Mouse (Mus musculus) midbrain, embryonic 14.5 days (tissue): ENCODE data around the gene Paqr7. TPM values are rescaled to one million over a fixed set of nuclear protein-coding genes. Genes with fewer than 3 reads are reported as not detected.
A peak's percentile ranks its signal among the peaks of the same experiment; 100 is the strongest.

Source experiments
- ATAC-seq: fragments of 200-750 bp; cut with Nextera tagmentation; 2 replicates; pipeline ENCODE4 v1.8.0; 2017; ENCODE audit warnings: moderate number of reproducible peaks, moderate library complexity; ENCODE audit not compliant: low FRiP score, low TSS enrichment
- DNase-seq: peaks from one replicate; pipeline ENCODE4 v3.0.0-alpha.2; 2015
- H3K27ac ChIP-seq: fragments of 300-500 bp; sonication (generic); replicated peaks from 2 replicates; pipeline ENCODE4 v1.5.1; 2014; ENCODE audit warnings: mild to moderate bottlenecking, low read depth, low read length, moderate library complexity
- H3K27me3 ChIP-seq: fragments of 300-500 bp; sonication (generic); 2 replicates; pipeline ENCODE4 v1.6.1; 2014; ENCODE audit warnings: low read length, control low read depth, mixed read lengths; ENCODE audit not compliant: control insufficient read depth, insufficient read depth
- H3K36me3 ChIP-seq: fragments of 300-500 bp; sonication (generic); 2 replicates; pipeline ENCODE4 v1.6.1; 2014; ENCODE audit warnings: low read length, control low read depth; ENCODE audit not compliant: control insufficient read depth, insufficient read depth
- H3K4me1 ChIP-seq: fragments of 300-500 bp; sonication (generic); 2 replicates; pipeline ENCODE4 v1.6.1; 2014; ENCODE audit warnings: mild to moderate bottlenecking, antibody characterized with exemption, low read length, control low read depth; ENCODE audit not compliant: control insufficient read depth, insufficient read depth
- H3K4me2 ChIP-seq: fragments of 300-500 bp; sonication (generic); 2 replicates; pipeline ENCODE4 v1.6.1; 2014; ENCODE audit warnings: mild to moderate bottlenecking, low read length, moderate library complexity
- H3K4me3 ChIP-seq: fragments of 300-500 bp; sonication (generic); replicated peaks from 2 replicates; pipeline ENCODE4 v1.5.1; 2014; ENCODE audit warnings: low read depth, low read length
- H3K9ac ChIP-seq: fragments of 300-500 bp; sonication (generic); replicated peaks from 2 replicates; pipeline ENCODE4 v1.6.1; 2014; ENCODE audit warnings: mild to moderate bottlenecking, low read length, moderate library complexity
- H3K9me3 ChIP-seq: fragments of 300-500 bp; sonication (generic); 2 replicates; pipeline ENCODE4 v1.6.1; 2016; ENCODE audit warnings: low read length, control low read depth, mixed read lengths; ENCODE audit not compliant: control insufficient read depth
- WGBS: fragments of 180-500 bp; shearing (Covaris S2); extraction: QIAGEN DNeasy Blood & Tissue Kit; methylation state at CpG from one replicate; pipeline ENCODE4 v1.1.7; 2014; 5-methylcytosine and 5-hydroxymethylcytosine counted together
- microRNA-seq: library from miRNA; unstranded; fragments of <30 nt; microRNA quantifications from one replicate; pipeline ENCODE4, GENCODE M21; 2016
- polyA plus RNA-seq: library from polyadenylated mRNA; unstranded; fragments of >200 nt; fragmentation: Nextera tagmentation; extraction: Ambion mirVana; gene quantifications from 2 replicates; pipeline ENCODE4 v1.2.1, GENCODE M21; 2014

The Paqr7 gene
- polyA plus RNA-seq, 1 experiment from 2014 or later = 6.6 TPM

- WGBS = 10% methylated on average over 16 of the region's 16 CpGs
- Histone ChIP-seq H3K9me3 (no peaks in the 10 kb centered on the region), H3K27ac (no peak overlapping the region), H3K27me3 (no peaks in the 10 kb centered on the region), H3K4me3 (no peak overlapping the region), H3K9ac (no peak overlapping the region), H3K36me3 (no peaks in the 10 kb centered on the region), H3K4me1 (0 out of 2 replicates have a peak, but pooled peaks cover 8% of the 10 kb centered on the region), H3K4me2 (no peak overlapping the region)
- ATAC-seq (no peak), DNase-seq (peak; percentile 55)
These were observed 61.2 kb downstream of the Paqr7 start for GRCm38 (mm10) chr4:134557626-134558249.

DNA sequence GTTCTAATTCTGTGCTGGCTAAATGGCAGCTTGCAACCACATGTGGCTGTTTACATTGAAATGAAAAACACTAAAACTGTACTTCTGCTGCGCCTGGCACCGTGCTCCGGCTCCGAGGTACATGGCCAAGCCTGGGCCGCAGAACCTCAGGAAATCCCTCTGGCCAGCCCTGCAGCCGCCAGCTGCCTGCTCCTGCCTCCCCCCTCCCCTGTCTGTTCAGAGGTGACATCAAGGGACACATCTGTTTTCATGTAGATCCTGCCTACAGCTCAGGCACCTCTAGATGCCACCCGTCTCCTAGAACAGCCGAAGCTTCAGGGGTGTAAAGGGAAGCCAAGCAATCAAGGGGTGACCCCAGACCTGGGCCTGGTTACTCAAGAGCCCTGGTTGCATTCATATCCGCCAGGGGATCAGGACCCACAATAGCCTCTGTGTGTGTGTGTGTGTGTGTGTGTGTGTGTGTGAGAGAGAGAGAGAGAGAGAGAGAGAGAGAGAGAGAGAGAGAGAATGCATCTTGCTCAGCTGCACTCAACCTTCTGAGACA, 62.1 kb downstream of the Paqr7 start:
- no peak for DNase-seq
- H3K4me3 ChIP-seq = no peak overlapping the region
- 0 out of 2 replicates have a peak, but pooled peaks cover 8% of the 10 kb centered on the region for H3K4me1 ChIP-seq
- H3K27me3 ChIP-seq = no peaks in the 10 kb centered on the region
- no peaks in the 10 kb centered on the region for H3K36me3 ChIP-seq
- H3K4me2 ChIP-seq = no peak overlapping the region
- 65% methylated on average over 9 of the region's 9 CpGs for WGBS
- no peak overlapping the region for H3K9ac ChIP-seq
- no peak for ATAC-seq
- H3K27ac ChIP-seq = no peak overlapping the region
- H3K9me3 ChIP-seq = no peaks in the 10 kb centered on the region

GRCm38 (mm10) chr4:134559154-134559553, 62.7 kb downstream of the Paqr7 start:
- WGBS = 87% methylated on average over 7 of the region's 7 CpGs
- no peak for ATAC-seq

More at GRCm38 (mm10) chr4:134559154-134559553, 62.7 kb downstream of the Paqr7 start:
- H3K36me3 ChIP-seq = 0 out of 2 replicates have a peak, but pooled peaks cover 5% of the 10 kb centered on the region
- H3K4me1 ChIP-seq = 0 out of 2 replicates have a peak, but pooled peaks cover 8% of the 10 kb centered on the region
- H3K27ac ChIP-seq = no peak overlapping the region
- H3K4me2 ChIP-seq = no peak overlapping the region
- no peak for DNase-seq
- no peaks in the 10 kb centered on the region for H3K9me3 ChIP-seq
- no peak overlapping the region for H3K9ac ChIP-seq
- no peaks in the 10 kb centered on the region for H3K27me3 ChIP-seq
- H3K4me3 ChIP-seq = no peak overlapping the region

Small RNA genes within 50 kb of the gene (microRNA-seq; reads per million reads assigned to microRNA genes)
- 1.5 reads per million, percentile 3 among the genes with 10 or more reads in this experiment for gene Gm23634

Other genes with a start within 250 kb of the Paqr7 start
- gene Gm30191, start 249.8 kb upstream of the Paqr7 start, polyA plus RNA-seq = 0.49 TPM in 1 of 2 replicates, not detected in the other
- 11.1 and 17.6 TPM in 2 replicates for gene Grrp1, start 242.6 kb upstream of the Paqr7 start, polyA plus RNA-seq
- gene Pdik1l, start 208.8 kb upstream of the Paqr7 start, polyA plus RNA-seq = 41.0 and 48.6 TPM in 2 replicates
- gene Trim63, start 181.6 kb upstream of the Paqr7 start, polyA plus RNA-seq = 0.11 TPM in 1 of 2 replicates, not detected in the other
- gene Slc30a2, start 153.5 kb upstream of the Paqr7 start, polyA plus RNA-seq = 0.11 TPM in 1 of 2 replicates, not detected in the other
- gene Extl1, start 112.8 kb upstream of the Paqr7 start, polyA plus RNA-seq = 0.28 and 0.53 TPM in 2 replicates
- gene Pafah2, start 100.4 kb upstream of the Paqr7 start, polyA plus RNA-seq = 5.0 and 6.9 TPM in 2 replicates
- gene Stmn1, start 28.4 kb upstream of the Paqr7 start, polyA plus RNA-seq = 6,974 and 7,359 TPM in 2 replicates
- 0.78 and 1.6 TPM in 2 replicates for gene Aunip, start 14.3 kb downstream of the Paqr7 start, polyA plus RNA-seq
- 181 and 185 TPM in 2 replicates for gene Mtfr1l, start 38.7 kb downstream of the Paqr7 start, polyA plus RNA-seq
- gene Selenon, start 55.5 kb downstream of the Paqr7 start, polyA plus RNA-seq = 14.2 and 15.9 TPM in 2 replicates
- 3.9 and 4.9 TPM in 2 replicates for gene Man1c1, start 207.6 kb downstream of the Paqr7 start, polyA plus RNA-seq